Mouse (Mus musculus): ENCODE measurements at regions not wholly inside any gene's neighbourhood (a gene's known extent, or its start where the extent isn't known, plus 50 kb on each side); places are given as distances from the start of the nearest gene placed in this dataset.

DNA sequence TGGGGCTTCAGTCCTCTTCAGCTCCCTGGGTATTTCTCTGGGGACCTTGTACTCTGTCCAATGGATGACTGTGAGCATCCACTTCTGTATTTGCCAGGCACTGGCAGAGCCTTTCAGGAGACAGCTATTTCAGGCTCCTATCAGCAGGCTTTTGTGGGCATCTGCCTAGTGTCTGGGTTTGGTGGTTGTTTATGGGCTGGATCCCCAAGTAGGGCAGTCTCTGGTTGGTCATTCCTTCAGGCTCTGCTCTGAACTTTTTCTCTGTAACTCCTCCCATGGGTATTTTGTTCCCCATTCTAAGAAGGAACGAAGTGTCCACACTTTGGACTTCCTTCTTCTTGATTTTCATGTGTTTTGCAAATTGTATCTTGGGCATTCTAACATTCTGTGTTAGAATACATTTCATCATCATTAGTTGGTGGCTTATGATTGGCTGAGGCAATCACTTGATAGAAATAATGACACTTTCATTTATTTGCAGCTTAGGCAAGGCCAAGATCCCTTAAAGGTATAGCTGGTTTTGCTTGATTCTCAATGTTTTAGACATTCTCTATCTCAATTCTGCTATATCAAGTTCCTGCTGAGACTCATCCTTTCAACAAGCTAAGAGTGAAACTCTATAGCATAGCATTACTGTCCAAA is 96.7 kb downstream of the Gcnt1 start:
- in situ Hi-C loops (cut with MboI, MseI) = loop anchor here (10.0 kb wide), 1 partner anchor 1289 kb away; no protein-coding TSS in a partner anchor

Measured in regulatory T cell (primary cell).